Mouse (Mus musculus) heart, adult 2 months (tissue): ENCODE data around the gene Edem2.

Source experiments
- CTCF ChIP-seq: fragments of 200-600 bp; IDR thresholded peaks from 2 replicates; pipeline ENCODE4 v1.8.1; 2022; ENCODE audit warnings: antibody characterized with exemption, mild to moderate bottlenecking, moderate library complexity
- EP300 ChIP-seq: fragments of 200-500 bp; IDR thresholded peaks from 2 replicates; pipeline ENCODE4 v1.6.1; 2011; ENCODE audit warnings: low read depth, low read length, control low read depth; ENCODE audit not compliant: insufficient read depth

GRCm38 (mm10) chr2:155695316-155695715 is 34.0 kb downstream of the Edem2 start:
- no peak for TF ChIP-seq CTCF
- TF ChIP-seq EP300, result no peak
